Mouse (Mus musculus): ENCODE results near the gene Rfxap. TPM values are rescaled to one million over a fixed set of nuclear protein-coding genes. Genes with fewer than 3 reads are reported as not detected.
"Not testable (repeated sequence)": the region's sequence is repeated elsewhere in the genome, so short reads cannot be mapped to it uniquely, and the experiment has no call there.

Gene Rfxap
- polyA plus RNA-seq, 1 experiment from 2014 or later: 25.0 TPM

DNA sequence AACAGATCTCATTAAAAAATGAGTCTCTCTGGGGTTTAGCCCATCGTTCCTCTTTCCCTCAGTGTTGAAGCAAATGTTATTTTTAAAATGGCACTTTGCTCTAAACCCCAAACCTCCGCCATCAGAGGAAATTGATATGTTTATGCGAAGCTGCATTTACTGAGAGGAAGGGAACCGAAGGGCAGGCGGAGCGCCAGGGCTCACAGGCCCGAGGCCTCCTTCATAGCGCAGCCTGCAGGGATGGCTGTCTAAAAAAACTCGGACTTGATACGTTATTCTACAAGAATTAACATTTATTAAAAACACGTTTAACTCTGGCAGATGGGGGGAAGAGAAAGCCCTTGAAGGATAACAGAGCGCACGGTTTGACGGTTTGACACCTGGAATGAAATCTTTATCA is 41.6 kb downstream of the Rfxap start:
- H3K4me3 ChIP-seq: no peak overlapping the region
- H3K9ac ChIP-seq: no peak overlapping the region
- no peaks in the 10 kb centered on the region for H3K36me3 ChIP-seq
- H3K27ac ChIP-seq: no peak overlapping the region
- no peak overlapping the region for H3K4me2 ChIP-seq
- 70% methylated on average over 14 of the region's 14 CpGs for WGBS
- peaks cover 5% of the 10 kb centered on the region; the same call in 1 of the 2 replicates for H3K4me1 ChIP-seq (replicated peaks)
- no peak for ATAC-seq (replicated peaks; ENCODE audit: insufficient number of reproducible peaks, insufficient read depth, low FRiP score, low read depth)
- no peaks in the 10 kb centered on the region for H3K27me3 ChIP-seq
- H3K9me3 ChIP-seq (replicated peaks): no peaks in the 10 kb centered on the region

DNA sequence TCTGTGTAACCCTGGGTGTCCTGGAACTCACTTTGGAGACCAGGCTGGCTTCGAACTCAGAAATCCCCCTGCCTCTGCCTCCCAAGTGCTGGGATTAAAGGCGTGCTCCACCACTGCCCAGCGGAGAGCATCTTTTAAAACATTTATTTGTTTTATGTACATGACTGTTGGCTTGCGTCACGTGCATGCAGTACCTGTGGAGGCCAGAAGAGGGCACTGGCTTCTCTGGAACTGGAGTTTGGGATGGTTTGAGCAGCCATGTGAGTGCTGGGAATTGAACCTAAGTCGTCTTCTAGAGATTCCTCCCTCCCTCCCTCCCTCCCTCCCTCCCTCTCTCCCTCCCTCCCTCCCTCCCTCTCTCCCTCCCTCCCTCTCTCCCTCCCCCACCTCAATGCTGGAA is 42.1 kb downstream of the Rfxap start:
- H3K27me3 ChIP-seq; ATAC-seq (replicated peaks; ENCODE audit: insufficient number of reproducible peaks, insufficient read depth, low FRiP score, low read depth); H3K27ac ChIP-seq; H3K4me3 ChIP-seq; H3K36me3 ChIP-seq; H3K9me3 ChIP-seq (replicated peaks); H3K9ac ChIP-seq; H3K4me1 ChIP-seq (replicated peaks); H3K4me2 ChIP-seq: not testable (repeated sequence)
- 87% methylated on average over 6 of the region's 6 CpGs for WGBS

- ATAC-seq (replicated peaks; ENCODE audit: insufficient number of reproducible peaks, insufficient read depth, low FRiP score, low read depth): no peak
- no peak overlapping the region for H3K9ac ChIP-seq
- 56% methylated on average over 18 of the region's 18 CpGs for WGBS
Observed at GRCm38 (mm10) chr3:54764418-54764817, 43.2 kb downstream of the Rfxap start.

GRCm38 (mm10) chr3:54761258-54761657 is 46.3 kb downstream of the Rfxap start:
- Histone ChIP-seq H3K4me1 (replicated peaks) (peaks cover 9% of the 10 kb centered on the region), H3K9me3 (replicated peaks) (no peaks in the 10 kb centered on the region), H3K27ac (no peak overlapping the region), H3K4me2 (no peak overlapping the region), H3K9ac (no peak overlapping the region), H3K4me3 (no peak overlapping the region), H3K27me3 (no peaks in the 10 kb centered on the region), H3K36me3 (no peaks in the 10 kb centered on the region)
- 82% methylated on average over 1 of the region's 1 CpGs for WGBS
- no peak for ATAC-seq (replicated peaks; ENCODE audit: insufficient number of reproducible peaks, insufficient read depth, low FRiP score, low read depth)

More at GRCm38 (mm10) chr3:54764418-54764817, 43.2 kb downstream of the Rfxap start:
- no peaks in the 10 kb centered on the region for H3K36me3 ChIP-seq
- H3K27me3 ChIP-seq: no peaks in the 10 kb centered on the region
- H3K9me3 ChIP-seq (replicated peaks): no peaks in the 10 kb centered on the region
- peak overlapping the region; percentile 33 for H3K4me3 ChIP-seq
- H3K4me2 ChIP-seq: peak overlapping the region; percentile 48
- H3K27ac ChIP-seq: no peak overlapping the region
- H3K4me1 ChIP-seq (replicated peaks): peaks cover 5% of the 10 kb centered on the region; the same call in 1 of the 2 replicates

DNA sequence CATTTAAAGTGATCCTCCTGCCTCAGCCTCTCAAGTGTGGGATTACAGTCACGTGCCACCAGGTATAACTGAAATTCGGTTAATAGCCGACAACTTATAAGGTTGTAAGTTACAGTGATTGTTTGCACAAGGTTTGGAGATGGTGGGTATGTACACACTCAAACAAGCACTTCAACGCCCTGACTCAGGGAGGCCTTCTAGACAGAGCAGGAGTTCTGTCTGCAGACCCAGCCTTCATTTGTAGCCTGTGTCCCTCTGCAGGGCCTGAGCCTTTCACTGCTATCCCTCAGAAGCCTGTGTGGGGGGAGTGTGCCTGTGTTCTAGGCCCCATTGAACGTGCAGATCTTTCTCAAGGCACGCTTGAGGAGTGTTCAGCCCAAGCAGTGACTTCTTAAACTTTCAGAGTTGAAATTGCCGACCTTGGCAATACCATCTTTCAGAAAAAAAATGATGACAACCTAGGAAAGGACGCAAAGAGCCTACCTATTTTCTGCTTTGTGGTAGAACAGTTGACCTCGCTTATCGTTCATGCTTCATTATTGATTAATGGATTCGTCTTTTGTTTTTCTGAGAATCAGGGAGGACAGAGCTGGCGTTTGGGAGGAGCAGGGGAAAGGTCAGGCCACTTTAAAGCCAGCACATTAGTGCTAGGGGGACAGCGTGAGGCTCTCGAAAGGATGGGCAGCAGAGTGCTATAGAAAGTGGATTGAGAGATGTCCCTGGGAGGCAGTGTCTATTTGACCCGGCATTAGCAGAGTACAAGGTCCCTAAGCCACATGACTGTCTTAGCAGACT is 47.1 kb downstream of the Rfxap start:
- no peaks in the 10 kb centered on the region for H3K9me3 ChIP-seq (replicated peaks)
- no peak overlapping the region for H3K27ac ChIP-seq
- H3K4me2 ChIP-seq: no peak overlapping the region
- WGBS: 67% methylated on average over 15 of the region's 15 CpGs
- H3K9ac ChIP-seq: no peak overlapping the region
- no peak for ATAC-seq (replicated peaks; ENCODE audit: insufficient number of reproducible peaks, insufficient read depth, low FRiP score, low read depth)
- peaks cover 13% of the 10 kb centered on the region for H3K4me1 ChIP-seq (replicated peaks)
- H3K36me3 ChIP-seq: no peaks in the 10 kb centered on the region
- no peaks in the 10 kb centered on the region for H3K27me3 ChIP-seq
- H3K4me3 ChIP-seq: no peak overlapping the region

GRCm38 (mm10) chr3:54759211-54759610 is 48.4 kb downstream of the Rfxap start:
- Histone ChIP-seq H3K9me3 (replicated peaks) (no peaks in the 10 kb centered on the region), H3K4me2 (no peak overlapping the region), H3K27ac (no peak overlapping the region), H3K9ac (no peak overlapping the region), H3K4me1 (replicated peaks) (peaks cover 19% of the 10 kb centered on the region), H3K27me3 (no peaks in the 10 kb centered on the region), H3K4me3 (no peak overlapping the region), H3K36me3 (no peaks in the 10 kb centered on the region)
- no peak for ATAC-seq (replicated peaks; ENCODE audit: insufficient number of reproducible peaks, insufficient read depth, low FRiP score, low read depth)
- WGBS: 74% methylated on average over 9 of the region's 9 CpGs

DNA sequence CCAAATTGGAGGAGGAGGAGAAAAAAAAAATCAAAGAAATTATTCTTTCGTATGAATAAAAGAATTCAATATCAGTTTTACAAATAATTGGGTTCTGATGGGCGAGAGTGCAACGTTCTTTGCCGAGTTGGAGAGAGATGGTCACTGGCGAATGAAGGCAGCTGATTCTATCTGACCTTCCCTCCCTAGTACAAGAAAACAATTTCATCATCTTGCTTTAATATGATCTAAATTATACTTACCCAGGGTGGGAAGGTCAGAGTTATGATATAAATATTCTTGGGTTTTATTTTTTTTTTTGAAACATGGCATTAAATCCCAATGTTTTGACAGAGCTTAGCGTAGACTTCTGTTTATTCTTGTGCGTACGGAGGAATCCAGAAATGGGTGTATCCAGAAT is 50.1 kb downstream of the Rfxap start:
- Histone ChIP-seq H3K27me3 (no peaks in the 10 kb centered on the region), H3K4me1 (replicated peaks) (peaks cover 14% of the 10 kb centered on the region), H3K9ac (no peak overlapping the region), H3K4me2 (no peak overlapping the region), H3K9me3 (replicated peaks) (no peaks in the 10 kb centered on the region), H3K4me3 (no peak overlapping the region), H3K27ac (no peak overlapping the region), H3K36me3 (no peaks in the 10 kb centered on the region)
- 81% methylated on average over 8 of the region's 8 CpGs for WGBS
- ATAC-seq (replicated peaks; ENCODE audit: insufficient number of reproducible peaks, insufficient read depth, low FRiP score, low read depth): no peak

- ATAC-seq (replicated peaks; ENCODE audit: insufficient number of reproducible peaks, insufficient read depth, low FRiP score, low read depth): peak; percentile 71
- H3K9ac ChIP-seq: peak overlapping the region; percentile 68; the same call in 1 of the 2 replicates
- no peaks in the 10 kb centered on the region for H3K27me3 ChIP-seq
- peak overlapping the region; percentile 74 for H3K4me3 ChIP-seq
- H3K4me2 ChIP-seq: peak overlapping the region; percentile 96
- H3K4me1 ChIP-seq (replicated peaks): peaks cover 14% of the 10 kb centered on the region
- peak overlapping the region; percentile 80 for H3K27ac ChIP-seq
- WGBS: under 1% methylated on average over 11 of the region's 11 CpGs
- H3K36me3 ChIP-seq: peaks cover 6% of the 10 kb centered on the region; the same call in 1 of the 2 replicates
- H3K9me3 ChIP-seq (replicated peaks): no peaks in the 10 kb centered on the region
Observed at GRCm38 (mm10) chr3:54756058-54756457, 51.5 kb downstream of the Rfxap start.

DNA sequence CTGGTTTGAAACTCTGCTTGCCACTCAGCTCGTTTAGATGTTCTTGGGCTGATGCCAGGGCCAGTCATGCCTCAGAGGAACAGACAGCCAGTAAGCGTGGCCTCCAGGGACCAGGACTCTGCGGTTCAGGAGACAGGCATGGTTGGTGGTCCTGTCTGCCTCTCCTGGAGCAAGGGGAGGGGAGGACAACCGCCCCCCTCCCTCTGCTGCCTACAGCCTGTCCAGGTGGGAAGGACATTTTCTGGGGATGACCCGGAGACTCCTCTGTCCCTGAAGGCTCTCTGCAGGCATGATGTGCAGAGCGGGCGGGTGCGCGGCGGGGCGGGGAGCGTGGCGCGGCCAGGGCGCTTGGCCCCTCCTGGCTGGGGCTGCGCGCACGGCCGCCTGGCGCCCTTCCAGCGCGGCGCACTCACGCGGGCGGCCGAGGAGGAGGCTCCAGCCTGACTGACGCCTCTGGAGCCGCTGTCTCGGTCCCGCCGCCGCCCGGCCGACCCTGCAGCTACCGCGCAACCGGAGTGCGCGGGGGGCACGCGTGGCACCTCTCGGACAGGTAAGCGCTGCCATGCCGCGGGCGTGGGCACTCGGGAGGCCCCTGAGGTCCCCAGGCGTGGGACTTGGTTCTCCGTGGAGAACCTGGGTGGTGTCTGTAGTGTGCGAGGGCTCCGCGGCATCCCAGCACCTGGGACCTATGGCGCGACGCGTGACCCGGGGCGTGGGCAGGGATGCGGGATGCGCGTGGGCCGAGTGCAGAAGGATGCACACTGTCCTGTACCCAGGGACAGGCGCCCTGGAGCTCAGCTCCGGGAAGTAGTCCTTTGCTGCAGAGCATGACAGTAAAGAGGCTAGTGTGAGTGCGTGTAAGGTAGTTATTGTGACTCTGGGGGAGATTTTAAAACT is 52.2 kb downstream of the Rfxap start, which contains the start of gene Smad9:
Gene Smad9, plus strand, starts transcription at position 438 of the 897 bp plus-strand sequence.
- peak; percentile 88 for ATAC-seq (replicated peaks; ENCODE audit: insufficient number of reproducible peaks, insufficient read depth, low FRiP score, low read depth)
- Histone ChIP-seq H3K9me3 (replicated peaks) (no peaks in the 10 kb centered on the region), H3K36me3 (peaks cover 12% of the 10 kb centered on the region; the same call in 1 of the 2 replicates), H3K27me3 (no peaks in the 10 kb centered on the region), H3K4me2 (peak within 1 kb of the TSS; percentile 96), H3K27ac (peak within 1 kb of the TSS; percentile 80), H3K4me1 (replicated peaks) (peaks cover 14% of the 10 kb centered on the region), H3K9ac (peak within 1 kb of the TSS; percentile 68), H3K4me3 (peak within 1 kb of the TSS; percentile 74)
- under 1% methylated on average over 57 of the region's 66 CpGs for WGBS

GRCm38 (mm10) chr3:54753411-54753810 is 54.2 kb downstream of the Rfxap start:
- no peak overlapping the region for H3K4me2 ChIP-seq
- no peaks in the 10 kb centered on the region for H3K27me3 ChIP-seq
- no peak overlapping the region for H3K9ac ChIP-seq
- H3K4me1 ChIP-seq (replicated peaks): peaks cover 14% of the 10 kb centered on the region
- no peak overlapping the region for H3K27ac ChIP-seq
- H3K4me3 ChIP-seq: no peak overlapping the region
- no peaks in the 10 kb centered on the region for H3K9me3 ChIP-seq (replicated peaks)
- peaks cover 32% of the 10 kb centered on the region for H3K36me3 ChIP-seq
- no peak for ATAC-seq (replicated peaks; ENCODE audit: insufficient number of reproducible peaks, insufficient read depth, low FRiP score, low read depth)
- 71% methylated on average over 4 of the region's 4 CpGs for WGBS
